Mouse (Mus musculus): Measurements from ENCODE around the gene Zfp804a.

The Zfp804a gene

DNA sequence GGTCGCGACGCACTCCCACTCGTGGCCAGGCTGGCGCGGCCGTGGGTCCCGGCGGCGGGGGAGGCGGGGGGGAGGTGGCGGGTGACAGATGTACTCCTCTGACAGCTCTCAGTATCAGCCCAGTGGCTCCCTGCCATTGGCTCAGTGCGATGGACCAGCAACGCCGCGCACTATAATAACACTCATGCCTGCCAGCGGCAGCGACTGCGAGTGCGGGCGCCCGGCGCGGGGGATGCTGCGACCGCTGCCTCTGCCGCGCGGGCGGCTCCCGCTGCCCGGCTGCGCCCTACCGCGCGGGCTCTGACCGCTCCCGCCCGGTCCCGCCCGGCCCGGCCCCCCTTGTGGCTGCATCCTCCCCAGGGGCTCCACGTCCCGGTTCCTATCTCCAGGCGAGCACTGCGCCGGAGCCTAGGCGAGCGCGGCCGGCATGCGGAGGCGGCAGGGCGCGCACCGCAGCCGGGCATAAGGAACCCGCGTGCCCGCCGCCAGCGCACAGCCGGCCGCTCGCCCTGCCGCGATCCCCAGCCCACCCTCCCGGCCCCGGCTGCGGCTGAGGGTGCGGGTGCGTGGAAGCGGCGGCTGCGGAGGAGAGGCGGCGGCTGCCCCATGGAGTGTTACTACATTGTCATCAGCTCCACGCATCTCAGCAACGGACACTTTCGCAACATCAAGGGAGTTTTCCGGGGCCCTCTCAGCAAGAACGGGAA, at the start of gene Zfp804a:
Gene Zfp804a (plus strand): TSS at position 38 of the 707 bp plus-strand sequence.
- DNase-seq, result no peak

- DNase-seq, result no peak
These were observed 1.4 kb upstream of the Zfp804a start for GRCm38 (mm10) chr2:82051635-82052034.

- no peak for DNase-seq
These were observed 461 bp upstream of the Zfp804a start for GRCm38 (mm10) chr2:82052338-82053184.

- no peak for DNase-seq
These were observed 1.4 kb downstream of the Zfp804a start for GRCm38 (mm10) chr2:82054446-82054845.

GRCm38 (mm10) chr2:82064671-82065070, 11.6 kb downstream of the Zfp804a start:
- DNase-seq, result no peak

- DNase-seq, result no peak
These were observed 14.9 kb downstream of the Zfp804a start for GRCm38 (mm10) chr2:82067912-82068311.

DNA sequence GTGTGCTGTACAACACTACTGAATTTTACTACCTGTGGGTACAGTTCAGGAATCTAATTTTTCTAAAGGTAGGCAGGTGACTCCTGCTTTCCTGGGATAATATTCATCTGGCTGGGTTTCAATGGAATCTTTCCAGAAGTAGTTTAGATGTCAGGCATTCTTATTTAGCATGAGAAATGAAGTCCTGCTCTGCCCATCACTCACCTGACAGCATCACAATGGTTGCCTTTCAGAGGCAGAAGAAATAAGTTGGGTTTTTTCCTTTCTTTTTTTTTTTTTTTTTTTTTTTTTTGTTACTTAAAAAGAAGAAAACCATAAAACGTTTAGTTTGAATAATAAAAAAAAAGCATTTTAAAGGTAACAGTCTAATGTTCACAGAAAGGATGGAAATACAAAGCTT, 16.1 kb downstream of the Zfp804a start:
- DNase-seq, result no peak

DNA sequence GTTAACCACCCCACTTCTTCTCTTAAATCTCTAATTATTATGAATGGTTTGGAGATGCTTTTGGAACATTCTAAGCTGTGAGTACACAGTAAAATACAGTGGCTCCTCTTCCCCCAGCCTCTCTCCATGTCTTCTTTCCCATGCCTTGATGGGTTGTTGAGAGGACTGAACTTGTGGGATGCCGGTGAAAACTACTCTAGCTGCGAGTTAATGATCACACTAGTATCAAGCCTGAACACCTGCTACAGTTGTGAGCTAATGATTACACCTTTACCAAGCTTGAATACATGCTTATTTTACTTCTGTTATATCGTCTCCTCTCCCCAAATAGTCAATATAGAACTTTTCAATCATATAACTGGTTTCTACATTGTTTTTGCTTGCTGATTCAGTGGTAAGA, 23.9 kb downstream of the Zfp804a start:
- no peak for DNase-seq

GRCm38 (mm10) chr2:82078287-82078994, 25.4 kb downstream of the Zfp804a start:
- no peak for DNase-seq

- DNase-seq, result no peak
These were observed 27.7 kb downstream of the Zfp804a start for GRCm38 (mm10) chr2:82080678-82081077.

GRCm38 (mm10) chr2:82113148-82113547, 60.1 kb downstream of the Zfp804a start:
- no peak for DNase-seq

GRCm38 (mm10) chr2:82113650-82114049, 60.6 kb downstream of the Zfp804a start:
- DNase-seq, result no peak

- no peak for DNase-seq
These were observed 66.6 kb downstream of the Zfp804a start for GRCm38 (mm10) chr2:82119577-82119976.

DNA sequence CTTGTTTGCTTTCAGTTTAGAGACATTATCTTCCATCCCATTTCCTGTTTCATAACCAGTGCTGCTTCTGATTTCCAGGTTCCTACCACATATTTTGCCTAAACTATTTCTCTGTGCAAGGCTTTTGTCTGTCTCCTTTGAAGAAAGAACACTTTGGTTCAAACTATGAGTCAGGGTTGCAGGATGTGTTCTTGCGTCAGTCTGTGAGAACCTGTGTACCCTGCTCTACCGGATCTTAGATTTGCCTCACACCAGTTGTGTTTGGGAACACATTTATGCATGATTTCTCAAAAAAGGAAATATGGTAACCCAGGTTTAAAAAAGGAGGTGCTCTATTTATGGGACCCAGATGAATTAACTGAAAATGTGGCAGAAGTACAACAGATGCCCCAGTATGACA, 125.7 kb downstream of the Zfp804a start:
- DNase-seq, result no peak

DNA sequence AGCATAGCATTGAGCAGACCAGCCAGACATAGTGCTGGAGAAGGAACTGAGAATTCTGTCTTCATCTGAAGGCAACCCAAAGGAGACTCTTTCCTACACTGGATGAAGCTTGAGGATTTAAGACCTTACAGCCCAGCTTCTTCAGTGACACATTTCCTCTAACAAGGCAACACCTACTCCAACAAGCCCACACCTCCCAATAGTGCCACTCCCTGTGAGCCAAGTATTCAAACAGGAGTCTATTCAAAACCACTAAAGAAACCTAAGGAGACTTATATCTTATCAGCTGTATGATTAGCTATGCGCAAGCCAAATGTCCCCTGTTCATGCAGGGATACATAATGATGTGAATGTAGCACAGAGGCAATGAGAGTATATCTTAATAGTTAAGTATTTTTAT, 128.0 kb downstream of the Zfp804a start:
- no peak for DNase-seq

DNA sequence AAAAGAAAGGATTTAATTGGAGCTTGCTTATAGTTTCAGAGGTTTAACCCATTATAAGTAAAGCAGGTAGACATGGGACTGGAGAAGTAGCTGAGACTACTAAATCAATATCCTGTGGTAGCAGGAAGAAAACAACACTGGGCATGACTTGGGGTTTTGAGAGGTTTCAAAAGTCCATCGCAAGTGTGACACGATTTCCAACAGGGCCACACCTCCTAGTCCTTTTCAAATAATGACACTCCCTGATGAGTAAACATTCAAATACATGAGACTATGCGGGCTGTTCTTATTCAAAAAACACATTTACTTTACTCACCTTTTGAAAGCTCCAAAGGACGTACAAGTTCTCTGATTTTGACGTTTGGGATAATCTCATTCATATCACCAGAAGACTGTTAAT, 146.9 kb downstream of the Zfp804a start:
- DNase-seq, result no peak

DNA sequence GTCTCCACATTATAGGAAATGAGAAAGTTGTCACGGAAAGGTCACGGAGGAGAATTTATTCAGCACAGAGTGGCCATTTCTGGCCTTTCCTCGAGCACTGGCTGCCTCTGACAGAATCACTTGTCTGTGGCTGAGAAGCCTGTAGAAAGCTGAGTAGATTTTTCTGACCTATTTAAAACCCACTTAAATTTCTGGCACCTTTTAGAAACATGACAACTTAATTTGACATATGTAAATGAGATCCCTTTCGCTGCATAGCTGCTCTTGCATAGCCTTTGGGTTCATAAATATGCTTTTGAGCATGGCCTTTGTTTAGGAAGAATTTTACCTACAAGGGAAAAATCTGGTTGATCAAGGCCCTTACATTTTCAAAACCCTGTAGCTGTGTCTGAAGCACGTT, 147.6 kb downstream of the Zfp804a start:
- DNase-seq, result no peak

GRCm38 (mm10) chr2:82210605-82211004, 157.6 kb downstream of the Zfp804a start:
- DNase-seq, result no peak

DNA sequence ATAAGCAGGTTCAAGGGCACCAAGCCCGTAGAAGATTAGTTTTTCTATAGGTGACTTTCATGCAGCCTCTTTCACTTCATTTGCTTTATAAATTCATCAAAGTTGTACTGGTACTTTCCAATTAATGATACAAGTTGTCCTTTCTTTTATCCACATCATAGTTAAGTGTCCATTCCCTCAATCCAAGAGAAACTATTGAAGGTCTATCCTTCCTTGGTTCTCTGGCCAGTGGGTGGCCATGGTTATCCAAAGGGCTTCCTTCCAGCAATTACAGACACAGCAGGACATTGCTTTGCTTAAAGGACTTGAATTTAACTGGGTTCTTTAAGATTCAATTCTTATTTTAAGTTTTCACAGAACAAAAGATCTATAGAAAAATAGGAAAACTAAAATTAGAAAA, 158.9 kb downstream of the Zfp804a start:
- no peak for DNase-seq

DNA sequence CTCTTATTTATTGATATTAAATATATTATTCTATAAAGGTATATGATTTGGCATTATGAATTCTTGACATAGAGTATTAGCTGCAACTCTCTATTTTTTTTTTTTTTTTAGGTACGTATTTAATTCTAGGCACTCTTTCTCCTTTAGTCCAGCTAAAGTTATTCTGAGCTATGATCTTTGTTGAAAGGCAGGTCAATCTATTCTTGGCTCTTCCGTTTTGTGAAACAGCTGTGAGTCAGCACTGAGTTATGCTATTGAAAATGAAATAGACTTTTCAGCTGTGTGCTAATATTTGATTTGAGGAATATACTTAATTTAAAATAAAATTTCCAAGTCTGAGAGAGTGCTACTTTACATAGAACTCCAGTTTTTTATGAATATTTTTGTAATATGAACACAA, 164.9 kb downstream of the Zfp804a start:
- no peak for DNase-seq

GRCm38 (mm10) chr2:82246020-82246419, 193.0 kb downstream of the Zfp804a start:
- no peak for DNase-seq

- DNase-seq, result no peak
These were observed 194.0 kb downstream of the Zfp804a start for GRCm38 (mm10) chr2:82246902-82247522.

DNA sequence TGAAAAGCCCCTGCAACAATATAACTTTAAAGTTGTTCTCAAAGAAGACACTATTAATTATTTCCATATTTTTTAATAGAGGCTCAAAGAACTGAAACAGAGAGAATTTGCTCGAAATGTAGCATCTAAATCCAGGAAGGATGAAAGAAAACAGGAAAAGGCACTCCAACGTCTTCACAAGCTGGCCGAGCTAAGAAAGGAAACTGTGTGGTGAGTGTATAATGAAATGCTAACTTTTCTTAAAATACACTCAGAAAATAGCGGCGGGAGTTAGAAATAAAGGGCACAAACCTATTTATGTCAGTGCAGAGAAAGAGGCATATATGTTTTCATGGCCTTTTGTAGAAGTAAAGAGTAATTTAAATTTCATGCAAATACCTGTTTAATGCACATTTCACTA, 200.4 kb downstream of the Zfp804a start:
- no peak for DNase-seq

All from lung, adult 18-20 months (tissue).